31 mouse cellular contexts compared by ENCODE assay signal in genomic region chr3:102103811-102104565, GRCm38 (mm10). TPM values are rescaled to one million over a fixed set of nuclear protein-coding genes. Genes with fewer than 3 reads are reported as not detected.
DNase-seq lines count a peak whose midpoint lies in the region; ATAC-seq lines count a peak whose summit lies in the region.
"Had no signal": no experiment of that assay in that cellular context is flagged by ENCODE, and none has a peak within 500 bp of the region (broad histone marks: within the 10 kb centered on the region; RNA-seq: fewer than 3 reads in every experiment).

No protein-coding gene starts in this region.

- H3K27me3 ChIP-seq in hindbrain, embryonic 10.5 days (ENCODE audit: insufficient read depth, poor library complexity, severe bottlenecking): no peaks in the 10 kb centered on the region
- H3K27me3 ChIP-seq in heart, embryonic 12.5 days (replicated peaks): no peaks in the 10 kb centered on the region
- H3K27me3 ChIP-seq: embryonic facial prominence, embryonic 13.5 days; heart, embryonic 15.5 days; kidney, embryonic 15.5 days had no signal

- H3K4me2 ChIP-seq in heart, embryonic 12.5 days: no peak overlapping the region
- H3K4me2 ChIP-seq: embryonic facial prominence, embryonic 13.5 days; forebrain, embryonic 12.5 days; heart, embryonic 15.5 days; hindbrain, embryonic 14.5 days; kidney, embryonic 15.5 days; lung, embryonic 14.5 days; midbrain, embryonic 11.5 days had no signal

- peak; percentile 16 for DNase-seq in adrenal gland, postnatal 14 days
- DNase-seq in adrenal gland, postnatal 25 days: no peak
- peak; percentile 20 for DNase-seq in 416B (ENCODE audit: low read depth)
- DNase-seq in Muller cell, postnatal 12 days (ENCODE audit: inconsistent ontology term): peak; percentile 55
- peak; percentile 49 for DNase-seq in brain, adult 2 months (ENCODE audit: low read depth, low spot score)
- DNase-seq in hindbrain, embryonic 10.5 days (ENCODE audit: low spot score): no peak
- DNase-seq: cerebellum, adult 8-10 months; embryo, embryonic 11 days; forebrain, postnatal 0 days; heart, postnatal 4 days; kidney, adult 18-20 months; kidney, postnatal 25 days; liver; lung, embryonic 14.5 days; lung, postnatal 14 days; thymus, adult 2 months; thymus, postnatal 36 days had no signal

- no peak overlapping the region for H3K27ac ChIP-seq in hindbrain, embryonic 10.5 days
- H3K27ac ChIP-seq in heart, embryonic 12.5 days (ENCODE audit: poor library complexity, severe bottlenecking): no peak overlapping the region
- H3K27ac ChIP-seq: embryonic facial prominence, embryonic 13.5 days; forebrain, embryonic 12.5 days; heart, embryonic 15.5 days; hindbrain, embryonic 14.5 days; kidney, embryonic 15.5 days; liver, embryonic 14.5 days had no signal

- H3K9me3 ChIP-seq in hindbrain, embryonic 10.5 days: no peaks in the 10 kb centered on the region
- H3K9me3 ChIP-seq in heart, embryonic 12.5 days (replicated peaks): no peaks in the 10 kb centered on the region
- H3K9me3 ChIP-seq: embryonic facial prominence, embryonic 13.5 days; forebrain, embryonic 12.5 days; heart, embryonic 15.5 days; kidney, embryonic 15.5 days had no signal

- no peak overlapping the region for H3K9ac ChIP-seq in heart, embryonic 12.5 days
- H3K9ac ChIP-seq: embryonic facial prominence, embryonic 13.5 days; forebrain, embryonic 12.5 days; forebrain, postnatal 0 days; heart, embryonic 15.5 days; hindbrain, embryonic 14.5 days; kidney, embryonic 15.5 days; liver, embryonic 14.5 days; lung, embryonic 14.5 days had no signal

- WGBS in hindbrain, embryonic 10.5 days: 78% methylated on average over 9 of the region's 9 CpGs
- 71% methylated on average over 9 of the region's 9 CpGs for WGBS in heart, embryonic 12.5 days

- peaks cover 14% of the 10 kb centered on the region for H3K4me1 ChIP-seq in hindbrain, embryonic 10.5 days (replicated peaks)
- peaks cover 15% of the 10 kb centered on the region for H3K4me1 ChIP-seq in heart, embryonic 12.5 days (replicated peaks)
- H3K4me1 ChIP-seq: forebrain, embryonic 12.5 days; kidney, embryonic 15.5 days had no signal

- H3K4me3 ChIP-seq in hindbrain, embryonic 10.5 days: no peak overlapping the region
- no peak overlapping the region for H3K4me3 ChIP-seq in heart, embryonic 12.5 days
- H3K4me3 ChIP-seq: embryonic facial prominence, embryonic 13.5 days; erythroblast, embryonic 14.5 days; forebrain, embryonic 12.5 days; heart, embryonic 15.5 days; kidney, embryonic 15.5 days had no signal

- no peak for ATAC-seq in monocyte, adult 5-6 weeks (replicated peaks; ENCODE audit: insufficient number of reproducible peaks, low FRiP score, low TSS enrichment, poor library complexity, severe bottlenecking)
- no peak for ATAC-seq in heart, embryonic 12.5 days (ENCODE audit: insufficient number of reproducible peaks, low FRiP score)
- ATAC-seq: activated CD4-positive, CD25-positive, alpha-beta regulatory T cell, adult 4 months; forebrain, postnatal 0 days; inflammation-experienced regulatory T-cells, adult 6 months; midbrain, embryonic 16.5 days had no signal

- H3K36me3 ChIP-seq in hindbrain, embryonic 10.5 days: no peaks in the 10 kb centered on the region
- H3K36me3 ChIP-seq in heart, embryonic 12.5 days: no peaks in the 10 kb centered on the region
- H3K36me3 ChIP-seq: embryonic facial prominence, embryonic 13.5 days; forebrain, embryonic 12.5 days; heart, embryonic 15.5 days; kidney, embryonic 15.5 days had no signal

RNA-seq across cellular contexts. Expression of gene Casq2, which starts 17.8 kb away (rescaled TPM):
- total RNA-seq in adrenal gland, postnatal 14 days (2021): 1.7 and 2.0 TPM in 2 replicates
- total RNA-seq in adrenal gland, postnatal 25 days (2021): 0.46 TPM in 1 of 2 replicates, not detected in the other
- polyA plus RNA-seq in hindbrain, embryonic 10.5 days (2016; fragmentation: Nextera tagmentation; extraction: Ambion mirVana): 0.08 and 0.25 TPM in 2 replicates
- total RNA-seq in monocyte, adult 5-6 weeks (2017): not detected in 3 replicates
- polyA plus RNA-seq in heart, embryonic 12.5 days (2016; fragmentation: Nextera tagmentation; extraction: Ambion mirVana): 105 and 108 TPM in 2 replicates
- total RNA-seq: megakaryocyte, adult 5-6 weeks had no signal
- polyA plus RNA-seq: activated CD4-positive, CD25-positive, alpha-beta regulatory T cell, adult 4 months; erythroblast, embryonic 14.5 days; inflammation-experienced regulatory T-cells, adult 6 months; midbrain, embryonic 11.5 days had no signal

Comparison
In these comparisons a context has a peak if more than half of its experiments do, and no peak if none do; other contexts are left out.
1. DNase-seq: peak in adrenal gland, postnatal 14 days (single experiment), 416B (single experiment), Muller cell, postnatal 12 days (single experiment) and brain, adult 2 months (single experiment); none in adrenal gland, postnatal 25 days (single experiment) and hindbrain, embryonic 10.5 days (single experiment).